Mouse (Mus musculus): Measurements from ENCODE around the gene Alox5.

GRCm38 (mm10) chr6:116495960-116496359 is 35.0 kb upstream of the Alox5 start:
- TF ChIP-seq CTCF (IDR thresholded peaks at IDR 0.05; ENCODE audit: extremely low read depth, insufficient read depth, low read length) (no peak), POLR2A (IDR thresholded peaks at IDR 0.05; ENCODE audit: extremely low read depth, insufficient read depth, low read length) (no peak)

Data from cortical plate, adult 2 months (tissue).